Mouse (Mus musculus) cerebral cortex, adult 2 months (tissue): ENCODE data around the gene Camta1.

Experiments
- WGBS: fragments of 180-500 bp; shearing (Covaris S2); methylation state at CpG from one replicate; pipeline ENCODE4 v1.1.7; 2018; 5-methylcytosine and 5-hydroxymethylcytosine counted together

Gene Camta1

GRCm38 (mm10) chr4:151282103-151282502, 579.6 kb downstream of the Camta1 start:
- 56% methylated on average over 14 of the region's 14 CpGs for WGBS

DNA sequence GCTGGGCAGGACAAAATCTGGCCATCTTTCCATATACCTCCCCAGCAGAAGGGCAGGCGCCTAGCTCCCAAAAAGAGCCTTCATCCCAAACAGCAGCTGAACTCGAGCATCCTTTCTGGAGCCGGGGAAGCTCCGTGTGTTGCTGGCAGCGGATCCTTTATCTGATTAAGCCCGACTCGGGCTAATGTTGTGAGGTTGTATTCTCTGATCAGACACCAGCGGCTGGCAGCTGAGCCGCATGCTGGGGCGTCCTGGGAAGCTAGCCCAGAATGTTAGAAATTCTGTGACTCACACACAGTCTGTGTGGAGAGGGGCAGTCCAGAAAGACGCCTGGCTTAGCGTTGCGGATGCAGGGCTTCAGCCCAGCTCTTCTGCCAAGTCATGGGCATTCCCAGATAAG, 586.4 kb downstream of the Camta1 start:
- WGBS = 16% methylated on average over 13 of the region's 13 CpGs

DNA sequence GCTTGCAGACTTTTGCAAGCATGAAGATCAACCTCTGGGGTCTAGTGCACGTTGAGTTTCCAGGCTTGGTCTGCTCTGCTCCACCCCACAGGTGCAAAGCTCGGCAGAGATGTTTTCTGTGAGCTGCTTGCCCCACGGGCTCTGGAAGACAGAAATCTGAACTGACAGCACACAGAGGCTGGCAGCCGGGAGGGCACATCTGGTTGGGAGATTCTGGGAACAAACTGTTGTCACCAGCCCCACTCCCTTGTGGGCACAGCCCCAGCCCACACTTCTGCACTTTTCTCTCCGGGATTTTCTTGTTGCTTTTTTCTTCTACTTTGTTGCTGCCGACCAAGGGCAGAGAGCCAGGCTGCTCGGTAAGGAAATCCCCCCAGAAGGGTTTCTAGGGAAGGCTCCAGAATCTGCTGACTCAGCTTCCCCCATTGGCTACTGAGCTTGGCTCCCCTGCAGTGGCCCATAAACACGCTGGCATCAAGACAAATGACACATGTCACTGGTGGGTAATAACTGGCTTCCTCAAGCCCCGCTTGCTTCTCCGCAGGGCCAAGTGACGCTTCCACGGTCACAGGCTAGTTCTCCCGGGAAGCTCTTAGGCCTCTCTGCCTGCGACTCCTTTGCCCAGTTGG, 597.8 kb downstream of the Camta1 start:
- 39% methylated on average over 14 of the region's 14 CpGs for WGBS

DNA sequence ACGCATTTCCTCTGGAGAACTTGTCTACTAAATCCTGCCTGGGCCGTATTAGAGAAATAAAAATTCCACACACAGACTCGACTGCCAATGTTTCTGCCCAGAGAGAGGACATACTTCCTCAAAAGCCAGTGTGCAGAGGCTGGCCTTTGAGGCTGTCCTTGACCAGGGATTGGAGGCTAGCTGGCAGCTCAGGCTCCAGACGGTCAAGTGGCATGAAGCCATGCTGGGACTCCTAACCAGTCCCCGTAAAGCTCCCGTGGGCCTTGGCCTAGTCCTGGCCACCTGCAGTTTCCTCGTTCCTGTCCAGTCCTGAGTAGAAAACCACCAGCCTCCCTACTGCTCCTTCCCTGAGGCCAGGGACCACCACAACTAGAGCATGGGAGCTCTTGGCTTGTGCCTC, 598.6 kb downstream of the Camta1 start:
- 73% methylated on average over 7 of the region's 7 CpGs for WGBS

DNA sequence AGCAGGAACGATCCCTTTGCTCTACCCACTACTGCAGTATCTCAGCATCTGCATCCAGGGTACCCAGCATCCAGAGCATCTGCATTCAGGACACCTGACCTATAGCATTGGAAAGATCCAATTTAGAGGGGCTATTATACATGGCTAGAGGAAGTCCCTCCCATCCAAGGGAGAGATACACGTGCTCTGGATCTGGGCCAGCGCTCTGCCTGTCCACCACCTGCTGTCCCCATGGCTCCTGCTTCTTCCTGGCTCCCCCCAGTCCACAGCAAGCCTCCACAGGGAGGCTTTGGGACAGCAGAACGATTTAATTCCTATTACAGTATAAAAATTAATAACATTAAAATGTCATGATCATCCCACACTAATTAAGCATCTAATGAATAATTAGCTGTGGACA, 605.1 kb downstream of the Camta1 start:
- WGBS = 62% methylated on average over 4 of the region's 4 CpGs

DNA sequence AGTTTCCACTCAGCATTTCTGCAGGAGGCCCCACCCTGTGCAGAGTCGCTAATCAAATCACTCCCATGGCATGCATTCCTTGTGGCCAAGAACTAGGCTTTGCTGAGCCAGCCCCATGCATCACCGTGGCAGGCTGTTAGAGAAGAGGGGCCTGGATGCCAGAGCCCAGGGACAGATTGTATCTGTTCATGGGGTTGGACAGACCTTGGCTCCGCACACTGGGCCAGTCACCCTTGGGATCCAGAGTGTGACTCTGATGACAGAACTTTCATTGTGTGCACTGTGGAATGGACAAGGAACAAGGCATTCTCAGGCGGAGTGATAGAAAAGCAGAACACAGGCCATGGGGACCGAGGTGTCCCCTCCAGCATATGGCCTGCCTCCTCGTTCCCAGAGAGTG, 610.9 kb downstream of the Camta1 start:
- 77% methylated on average over 6 of the region's 6 CpGs for WGBS

GRCm38 (mm10) chr4:151245068-151245797, 616.4 kb downstream of the Camta1 start:
- 56% methylated on average over 7 of the region's 7 CpGs for WGBS

DNA sequence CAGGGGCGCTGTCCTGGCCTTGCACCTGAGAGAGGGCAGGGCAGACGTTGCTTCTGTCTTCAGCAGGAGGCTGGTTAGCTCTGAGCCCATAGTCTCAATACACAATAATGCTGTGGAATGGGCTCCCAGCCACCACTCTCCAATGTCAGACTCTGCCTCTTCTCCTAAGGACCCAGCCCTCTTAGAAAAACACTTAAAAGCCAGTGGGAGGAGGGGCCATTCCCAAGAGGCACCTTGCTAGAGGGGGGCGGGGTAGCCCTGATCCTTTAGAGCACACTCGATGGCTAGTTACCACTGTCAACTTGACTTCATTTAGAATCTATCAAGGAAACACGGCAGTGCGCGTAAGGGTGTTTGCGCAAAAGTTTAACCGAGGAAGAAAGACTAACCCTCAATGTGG, 618.2 kb downstream of the Camta1 start:
- 52% methylated on average over 9 of the region's 9 CpGs for WGBS

DNA sequence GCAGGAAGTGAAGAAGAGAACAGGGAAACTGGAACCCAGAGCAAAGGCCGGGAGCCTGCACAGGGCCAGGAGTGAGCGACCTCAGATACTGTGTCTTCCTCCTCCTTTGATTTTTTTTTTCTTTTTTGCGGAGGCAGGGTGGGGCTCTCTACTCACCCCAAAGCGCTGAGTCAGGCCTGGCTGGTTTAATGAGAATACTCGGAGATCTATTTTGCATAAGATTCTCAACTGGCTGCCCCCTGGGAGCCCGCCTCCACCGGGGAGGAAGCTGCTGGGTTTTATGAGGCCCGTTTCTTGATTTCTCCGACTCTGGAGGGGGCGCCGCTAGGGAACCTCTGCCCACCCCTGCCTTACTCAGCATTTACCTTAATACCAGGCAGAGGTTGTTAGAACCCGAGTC, 618.9 kb downstream of the Camta1 start:
- WGBS = 43% methylated on average over 12 of the region's 12 CpGs

- 88% methylated on average over 5 of the region's 5 CpGs for WGBS
These were observed 621.2 kb downstream of the Camta1 start for GRCm38 (mm10) chr4:151240465-151240864.

- WGBS = 75% methylated on average over 19 of the region's 19 CpGs
These were observed 622.5 kb downstream of the Camta1 start for GRCm38 (mm10) chr4:151238970-151239684.

- WGBS = 85% methylated on average over 3 of the region's 3 CpGs
These were observed 624.2 kb downstream of the Camta1 start for GRCm38 (mm10) chr4:151237501-151237900.

- WGBS = 61% methylated on average over 4 of the region's 4 CpGs
These were observed 626.7 kb downstream of the Camta1 start for GRCm38 (mm10) chr4:151234981-151235380.

DNA sequence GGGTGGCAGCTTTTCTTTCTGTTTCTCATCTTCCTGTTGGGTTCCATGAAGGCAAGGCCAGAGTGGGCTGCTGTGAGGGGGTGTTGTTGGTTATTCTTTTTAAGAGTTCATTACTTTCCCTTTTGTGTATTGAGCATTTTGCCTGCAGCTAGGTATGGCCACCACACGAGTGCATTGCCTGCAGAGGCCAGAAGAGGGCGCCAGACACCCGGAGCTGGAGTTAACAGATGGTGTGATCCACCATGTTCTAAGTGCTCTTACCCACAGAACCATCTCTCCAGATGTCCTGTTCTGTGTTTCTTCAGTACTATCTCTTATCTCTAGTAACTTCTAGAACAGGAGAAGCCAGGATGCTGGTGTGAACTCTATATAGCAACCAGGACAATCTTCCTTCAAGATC, 629.6 kb downstream of the Camta1 start:
- 74% methylated on average over 3 of the region's 3 CpGs for WGBS

DNA sequence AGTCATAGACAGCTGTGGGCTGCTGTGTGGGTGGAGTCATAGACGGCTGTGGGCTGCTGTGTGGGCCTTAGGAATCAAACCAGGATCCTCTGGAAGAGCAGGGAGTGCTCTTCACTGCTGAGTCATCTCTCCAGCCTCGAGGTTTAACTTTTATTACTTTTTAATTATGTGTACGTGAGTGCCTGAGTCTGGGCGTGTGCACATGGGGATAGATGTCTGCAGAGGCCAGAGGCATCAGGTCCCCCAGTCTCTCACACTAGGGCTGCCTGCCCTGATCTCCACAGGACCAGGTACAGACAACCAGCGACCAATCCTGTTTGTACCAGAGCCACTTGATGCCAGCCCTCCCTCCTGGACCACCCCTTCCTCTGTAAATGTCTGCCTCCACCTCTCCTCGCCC, 632.6 kb downstream of the Camta1 start:
- WGBS = 65% methylated on average over 6 of the region's 6 CpGs

- 75% methylated on average over 9 of the region's 9 CpGs for WGBS
These were observed 635.2 kb downstream of the Camta1 start for GRCm38 (mm10) chr4:151226496-151226895.

DNA sequence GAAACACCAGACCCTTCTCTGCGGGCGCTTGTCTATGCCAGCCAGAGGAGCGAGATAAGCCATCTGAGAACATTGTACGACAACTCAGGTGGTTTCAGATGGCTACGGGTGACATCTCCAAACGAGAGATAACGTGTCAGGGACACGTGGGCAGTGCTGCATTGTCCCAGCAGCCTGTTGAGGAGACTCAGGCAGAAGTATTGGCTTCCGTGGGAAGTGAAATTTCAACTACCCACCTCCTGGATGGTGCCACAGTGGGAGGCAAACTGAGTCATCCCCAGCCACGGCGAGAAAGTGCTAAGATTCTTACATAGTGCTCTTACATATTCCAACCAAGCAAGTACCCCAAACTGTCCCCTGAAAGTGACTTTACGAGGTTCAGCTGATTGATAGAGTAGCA, 637.7 kb downstream of the Camta1 start:
- 61% methylated on average over 12 of the region's 12 CpGs for WGBS

GRCm38 (mm10) chr4:151223263-151223996, 638.2 kb downstream of the Camta1 start:
- 76% methylated on average over 13 of the region's 13 CpGs for WGBS

GRCm38 (mm10) chr4:151222635-151223034, 639.0 kb downstream of the Camta1 start:
- WGBS = 42% methylated on average over 10 of the region's 10 CpGs

DNA sequence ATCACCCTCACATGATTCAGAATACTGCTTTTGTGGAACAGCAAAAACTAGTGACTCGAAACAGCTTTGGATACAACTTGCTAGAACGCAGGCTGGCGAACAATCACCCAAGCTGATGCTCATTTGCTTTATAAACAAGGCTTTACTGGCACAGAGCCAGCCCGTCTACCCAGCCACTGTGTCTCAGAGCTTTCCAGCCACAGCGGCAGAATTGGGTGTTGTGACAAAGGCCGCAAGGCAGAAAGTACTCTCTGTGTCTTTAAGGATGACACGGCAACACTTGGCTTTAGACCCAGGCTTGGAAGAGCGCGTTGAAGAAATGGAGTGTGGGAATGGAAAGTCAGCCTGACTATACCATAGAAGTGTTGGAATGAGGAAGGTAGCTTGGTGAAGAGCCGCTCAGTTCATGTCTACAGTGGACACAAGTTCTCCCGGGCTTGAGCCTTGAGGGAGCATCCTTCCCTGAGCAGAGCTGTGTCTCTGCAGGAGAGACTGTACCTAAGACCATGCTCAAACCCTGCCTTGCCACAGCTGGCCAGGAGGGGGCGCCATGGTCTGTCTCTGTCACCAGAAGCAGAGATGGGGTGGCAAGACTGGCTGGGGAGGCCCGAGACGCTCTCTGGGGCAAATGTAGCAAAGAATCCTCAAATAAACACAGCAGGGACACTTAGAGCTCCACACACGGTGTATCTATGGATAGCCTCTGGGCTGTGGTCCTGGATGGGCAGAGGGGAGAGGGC, 645.0 kb downstream of the Camta1 start:
- 50% methylated on average over 15 of the region's 15 CpGs for WGBS

DNA sequence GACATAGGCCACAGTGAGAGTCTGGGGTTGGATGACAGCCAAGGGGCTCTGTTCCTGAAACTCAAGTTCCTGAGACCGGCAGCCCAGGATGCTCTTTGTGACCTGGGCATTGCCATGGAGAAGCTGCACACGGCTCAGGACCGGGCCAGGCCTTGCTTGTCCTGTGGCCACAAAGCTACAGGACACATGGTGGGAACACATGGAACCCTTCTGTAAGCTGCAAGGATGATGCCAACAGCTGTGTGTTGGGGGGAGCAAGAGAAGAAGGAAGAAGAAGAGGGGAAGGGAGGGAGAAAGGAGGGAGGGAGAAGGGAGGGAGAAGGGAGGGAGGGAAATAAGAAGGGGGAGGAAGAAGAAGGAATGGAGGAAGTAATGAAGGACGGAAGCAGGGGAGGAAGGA, 645.8 kb downstream of the Camta1 start:
- 74% methylated on average over 4 of the region's 4 CpGs for WGBS
